Mouse (Mus musculus) MEL (cell line): ENCODE data around the gene Pea15a.
A peak's percentile ranks its signal among the peaks of the same experiment; 100 is the strongest.

Experiments
- BHLHE40 ChIP-seq: IDR thresholded peaks from 2 replicates; pipeline ENCODE4 v1.6.1; 2012; ENCODE audit warnings: low read depth, mild to moderate bottlenecking, inconsistent platforms, low read length, improper control_type of control experiment, borderline replicate concordance
- CTCF ChIP-seq, 3 experiments: IDR thresholded peaks in 2 of 3; conservative IDR thresholded peaks in 1 of 3; 2 replicates each; pipeline ENCODE4 v1.5.1; 2011 to 2012; ENCODE audit warnings: low read length in 3 of 3, low read depth in 2 of 3, mild to moderate bottlenecking in 2 of 3, improper control_type of control experiment in 1 of 3, inconsistent platforms in 1 of 3, mixed read lengths in 1 of 3, moderate library complexity in 1 of 3; ENCODE audit not compliant: control insufficient read depth in 1 of 3, insufficient read depth in 1 of 3, poor library complexity in 1 of 3, severe bottlenecking in 1 of 3
- EP300 ChIP-seq, 2 experiments: IDR thresholded peaks; 2 replicates each; pipeline ENCODE4 v1.6.1; 2011; ENCODE audit warnings: improper control_type of control experiment in 2 of 2, low read length in 2 of 2, low read depth in 1 of 2, mild to moderate bottlenecking in 1 of 2
- GATA1 ChIP-seq: IDR thresholded peaks from 2 replicates; pipeline ENCODE4 v1.6.1; 2011; ENCODE audit warnings: low read depth, low read length, improper control_type of control experiment
- MAZ ChIP-seq: IDR thresholded peaks from 2 replicates; pipeline ENCODE4 v1.6.1; 2012; ENCODE audit warnings: low read depth, mild to moderate bottlenecking, inconsistent platforms, low read length, improper control_type of control experiment
- MYC ChIP-seq: IDR thresholded peaks from 2 replicates; pipeline ENCODE4 v1.6.1; 2011; ENCODE audit warnings: low read depth, mild to moderate bottlenecking, low read length, improper control_type of control experiment, moderate library complexity
- POLR2A ChIP-seq, 2 experiments: IDR thresholded peaks; 2 replicates each; pipeline ENCODE4 v1.6.1; 2011 to 2012; ENCODE audit warnings: low read length in 2 of 2, mild to moderate bottlenecking in 2 of 2, control low read depth in 1 of 2, improper control_type of control experiment in 1 of 2, low read depth in 1 of 2, moderate library complexity in 1 of 2; ENCODE audit not compliant: control insufficient read depth in 1 of 2, insufficient read depth in 1 of 2, poor library complexity in 1 of 2
- POLR2AphosphoS5 ChIP-seq: IDR thresholded peaks from 2 replicates; pipeline ENCODE4 v1.6.1; 2012; ENCODE audit warnings: low read depth, borderline replicate concordance, mild to moderate bottlenecking, inconsistent platforms, low read length, moderate library complexity, mixed read lengths
- ZNF384 ChIP-seq: IDR thresholded peaks from 2 replicates; pipeline ENCODE4 v1.6.1; 2012; ENCODE audit warnings: low read depth, mild to moderate bottlenecking, inconsistent platforms, low read length, improper control_type of control experiment

DNA sequence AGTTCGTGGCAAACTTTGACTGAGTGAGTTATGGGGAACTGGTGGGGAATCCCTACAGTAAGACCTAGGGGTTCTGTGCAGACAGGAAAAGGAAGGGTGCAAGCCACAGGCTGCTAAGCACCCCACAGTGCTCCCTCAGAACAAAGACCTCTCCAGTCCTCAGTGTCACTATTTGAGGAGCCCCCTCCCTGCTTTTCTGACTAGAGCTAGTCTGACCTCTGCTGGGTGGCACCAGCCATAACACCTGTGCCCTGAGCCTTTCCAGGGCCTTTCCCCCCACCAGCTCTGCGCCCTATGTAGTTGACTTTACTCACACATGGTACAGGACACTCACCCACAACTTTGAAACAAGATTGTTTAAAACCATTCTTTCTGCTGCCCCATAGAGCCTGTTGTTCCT lies 41.1 kb upstream of the Pea15a start:
- TF ChIP-seq MYC, result no peak
- TF ChIP-seq EP300 (IDR thresholded peaks at IDR 0.05; ENCODE audit: low read depth in 1 of 2, low read length in 2 of 2), result no peak
- TF ChIP-seq GATA1, result no peak
- no peak for TF ChIP-seq POLR2A (IDR thresholded peaks at IDR 0.05; ENCODE audit: control insufficient read depth in 1 of 2, insufficient read depth in 1 of 2, low read depth in 1 of 2, low read length in 2 of 2, poor library complexity in 1 of 2)
- TF ChIP-seq BHLHE40, result no peak
- TF ChIP-seq CTCF (IDR thresholded peaks at IDR 0.05 in 2 of 3, conservative IDR thresholded peaks at IDR 0.05 in 1 of 3; ENCODE audit: control insufficient read depth in 1 of 3, insufficient read depth in 1 of 3, low read depth in 2 of 3, low read length in 3 of 3, poor library complexity in 1 of 3, severe bottlenecking in 1 of 3), result peak; percentile 26 to 54 (median 50); a peak in 5 of 6 replicates
- TF ChIP-seq POLR2AphosphoS5, result no peak
- peak; percentile 63; the same call in 1 of the 2 replicates for TF ChIP-seq MAZ
- no peak for TF ChIP-seq ZNF384
